Mouse (Mus musculus): ENCODE results near the gene Sncg. TPM values are rescaled to one million over a fixed set of nuclear protein-coding genes. Genes with fewer than 3 reads are reported as not detected.

Sncg gene
- polyA plus RNA-seq, 1 experiment from 2014 or later: 1.8 TPM

DNA sequence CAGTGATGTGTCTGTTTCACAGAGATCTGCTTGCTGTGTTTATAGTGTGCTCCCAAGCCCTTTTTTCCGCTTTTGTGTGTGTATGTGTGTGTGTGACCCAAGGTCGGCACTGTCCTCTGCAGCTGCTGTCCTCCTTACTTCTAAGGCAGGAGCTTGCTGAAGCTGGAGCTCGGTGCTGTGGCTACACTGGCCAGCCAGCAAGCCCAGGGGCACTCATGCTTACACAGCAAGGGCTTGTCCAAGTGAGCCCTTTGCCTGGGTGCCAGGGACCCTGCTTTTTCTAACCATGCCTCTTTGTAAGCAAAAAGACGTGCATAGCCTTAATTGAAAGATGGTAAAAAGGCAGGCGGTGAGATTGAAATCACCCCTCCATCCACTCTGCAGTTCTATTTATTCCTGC is 42.1 kb downstream of the Sncg start:
- H3K9ac ChIP-seq: no peak overlapping the region
- H3K4me1 ChIP-seq: no peaks in the 10 kb centered on the region
- no peak overlapping the region for H3K4me3 ChIP-seq
- no peaks in the 10 kb centered on the region for H3K9me3 ChIP-seq
- peaks cover 88% of the 10 kb centered on the region for H3K36me3 ChIP-seq
- no peak overlapping the region for H3K4me2 ChIP-seq
- no peak for ATAC-seq (ENCODE audit: insufficient number of reproducible peaks, insufficient read depth, low FRiP score, low TSS enrichment, low read depth)
- no peak overlapping the region for H3K27ac ChIP-seq
- 96% methylated on average over 5 of the region's 5 CpGs for WGBS
- no peaks in the 10 kb centered on the region for H3K27me3 ChIP-seq

DNA sequence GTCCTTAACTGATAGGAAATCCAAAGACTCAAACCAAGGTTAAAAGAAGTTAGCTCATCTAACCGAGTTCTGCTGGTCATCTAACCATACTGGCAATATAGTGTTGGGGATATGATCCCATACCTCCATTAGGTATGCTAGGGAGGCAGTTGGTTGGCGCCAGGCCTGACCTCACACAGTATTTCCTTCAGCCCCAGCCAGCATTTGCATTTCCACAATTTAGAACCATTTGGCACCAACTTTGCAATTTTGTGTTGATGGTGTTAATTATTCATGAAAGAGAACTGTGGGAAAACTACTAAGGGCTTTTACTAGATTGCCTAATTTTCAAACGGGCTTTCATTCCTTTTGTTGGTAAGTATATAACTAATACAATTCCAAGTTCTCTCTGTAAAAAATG is 42.7 kb downstream of the Sncg start:
- no peaks in the 10 kb centered on the region for H3K9me3 ChIP-seq
- H3K4me3 ChIP-seq: no peak overlapping the region
- H3K9ac ChIP-seq: no peak overlapping the region
- H3K4me2 ChIP-seq: no peak overlapping the region
- no peak for ATAC-seq (ENCODE audit: insufficient number of reproducible peaks, insufficient read depth, low FRiP score, low TSS enrichment, low read depth)
- H3K4me1 ChIP-seq: no peaks in the 10 kb centered on the region
- peaks cover 82% of the 10 kb centered on the region for H3K36me3 ChIP-seq
- H3K27ac ChIP-seq: no peak overlapping the region
- WGBS: 87% methylated on average over 3 of the region's 3 CpGs
- no peaks in the 10 kb centered on the region for H3K27me3 ChIP-seq

DNA sequence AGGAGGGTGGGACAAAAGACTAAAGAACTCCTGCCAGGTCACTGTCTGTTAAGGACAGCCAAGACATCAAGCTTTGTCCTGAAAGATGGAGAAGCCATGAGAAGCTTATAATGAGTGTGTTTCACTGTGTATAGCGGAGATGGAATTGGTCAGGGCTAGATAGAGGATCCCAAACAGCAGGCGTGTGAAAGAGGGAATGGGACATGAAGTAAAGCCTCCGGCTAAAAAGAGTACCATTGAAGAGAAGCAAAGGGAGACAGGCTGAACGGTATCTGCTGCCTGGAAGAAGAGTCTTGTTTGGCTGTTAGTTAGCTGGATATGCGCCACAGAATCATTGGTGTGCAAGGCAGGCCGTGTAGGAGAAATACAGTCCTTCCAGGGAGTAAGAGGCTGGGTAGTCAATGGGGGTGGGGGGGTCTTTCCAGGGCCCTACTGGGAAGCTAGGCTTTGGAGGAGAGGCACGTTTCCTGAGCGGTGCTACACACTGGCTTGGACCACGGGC is 43.9 kb downstream of the Sncg start:
- no peak for ATAC-seq (ENCODE audit: insufficient number of reproducible peaks, insufficient read depth, low FRiP score, low TSS enrichment, low read depth)
- no peak overlapping the region for H3K4me3 ChIP-seq
- no peaks in the 10 kb centered on the region for H3K4me1 ChIP-seq
- H3K36me3 ChIP-seq: peaks cover 77% of the 10 kb centered on the region
- no peaks in the 10 kb centered on the region for H3K9me3 ChIP-seq
- WGBS: 94% methylated on average over 9 of the region's 9 CpGs
- H3K27ac ChIP-seq: no peak overlapping the region
- H3K9ac ChIP-seq: no peak overlapping the region
- no peaks in the 10 kb centered on the region for H3K27me3 ChIP-seq
- H3K4me2 ChIP-seq: no peak overlapping the region

DNA sequence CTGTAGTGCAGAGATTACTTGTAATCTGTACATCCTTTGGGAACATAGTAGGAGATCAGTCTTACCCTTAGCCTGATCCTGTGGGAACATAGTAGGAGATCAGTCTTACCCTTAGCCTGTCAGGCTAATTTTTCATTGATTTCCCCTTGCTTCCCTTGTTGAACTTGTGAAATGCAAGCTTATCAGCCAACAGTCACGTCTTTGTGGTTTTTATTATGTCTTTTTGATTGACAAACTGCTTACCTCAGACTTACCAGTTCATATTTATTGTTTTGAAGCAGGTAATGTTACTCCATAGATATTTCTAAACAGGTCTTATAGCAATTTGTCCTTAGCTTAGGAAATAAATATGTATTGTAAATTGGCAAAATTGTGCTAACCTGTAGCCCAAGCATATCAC is 47.0 kb downstream of the Sncg start:
- no peaks in the 10 kb centered on the region for H3K4me1 ChIP-seq
- no peak overlapping the region for H3K4me2 ChIP-seq
- 76% methylated on average over 1 of the region's 1 CpGs for WGBS
- no peak overlapping the region for H3K9ac ChIP-seq
- H3K27ac ChIP-seq: no peak overlapping the region
- H3K9me3 ChIP-seq: no peaks in the 10 kb centered on the region
- H3K4me3 ChIP-seq: no peak overlapping the region
- ATAC-seq (ENCODE audit: insufficient number of reproducible peaks, insufficient read depth, low FRiP score, low TSS enrichment, low read depth): no peak
- H3K36me3 ChIP-seq: peaks cover 76% of the 10 kb centered on the region
- H3K27me3 ChIP-seq: no peaks in the 10 kb centered on the region

DNA sequence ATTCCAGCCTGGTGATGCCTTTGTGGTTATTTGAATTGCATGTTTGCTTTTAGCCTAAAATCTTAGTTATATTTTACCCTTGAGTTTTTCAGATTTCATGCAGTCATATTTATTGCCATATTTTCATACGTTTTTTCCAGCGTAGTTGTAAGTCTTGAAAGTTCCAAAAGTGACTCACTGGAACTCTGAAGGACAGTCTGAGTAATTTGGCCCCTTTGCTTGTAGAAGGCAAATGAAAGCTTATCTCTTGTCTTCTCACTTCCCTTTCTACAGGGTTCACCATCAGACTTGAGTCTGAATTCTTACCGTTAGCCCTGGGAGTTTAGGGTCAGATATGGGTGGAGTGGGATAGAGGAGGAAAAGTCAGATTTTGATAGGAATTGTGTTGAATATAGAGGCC is 48.0 kb downstream of the Sncg start:
- no peaks in the 10 kb centered on the region for H3K27me3 ChIP-seq
- no peak overlapping the region for H3K27ac ChIP-seq
- 92% methylated on average over 3 of the region's 3 CpGs for WGBS
- no peaks in the 10 kb centered on the region for H3K4me1 ChIP-seq
- H3K4me2 ChIP-seq: no peak overlapping the region
- no peak overlapping the region for H3K4me3 ChIP-seq
- H3K9me3 ChIP-seq: no peaks in the 10 kb centered on the region
- H3K36me3 ChIP-seq: peaks cover 69% of the 10 kb centered on the region
- no peak for ATAC-seq (ENCODE audit: insufficient number of reproducible peaks, insufficient read depth, low FRiP score, low TSS enrichment, low read depth)
- H3K9ac ChIP-seq: no peak overlapping the region

DNA sequence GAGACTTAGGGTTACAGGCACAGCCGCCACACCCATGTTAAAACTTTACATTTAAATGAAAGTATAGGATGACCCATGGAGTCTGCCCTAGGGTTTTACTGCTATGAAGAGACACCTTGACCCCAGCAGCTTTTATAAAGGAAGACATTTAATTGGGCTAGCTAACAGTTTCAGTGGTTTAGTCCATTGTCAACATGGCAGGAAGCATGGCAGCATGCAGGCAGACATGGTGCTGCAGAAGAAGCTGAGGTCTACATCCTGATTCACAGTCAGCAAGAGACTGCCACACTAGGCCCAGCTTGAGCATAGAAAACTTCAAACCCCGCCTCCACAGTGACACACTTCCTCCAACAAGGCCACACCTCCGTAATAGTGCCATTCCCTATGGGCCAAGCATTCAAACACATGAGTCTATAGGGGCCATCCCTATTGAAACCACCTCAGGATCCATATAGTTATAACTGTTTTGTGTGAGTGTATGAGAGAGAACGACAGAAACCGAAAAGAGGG is 51.0 kb downstream of the Sncg start:
- peaks cover 61% of the 10 kb centered on the region for H3K36me3 ChIP-seq
- H3K4me3 ChIP-seq: no peak overlapping the region
- H3K9ac ChIP-seq: no peak overlapping the region
- H3K27ac ChIP-seq: no peak overlapping the region
- no peak for ATAC-seq (ENCODE audit: insufficient number of reproducible peaks, insufficient read depth, low FRiP score, low TSS enrichment, low read depth)
- H3K4me2 ChIP-seq: no peak overlapping the region
- no peaks in the 10 kb centered on the region for H3K4me1 ChIP-seq
- WGBS: 93% methylated on average over 5 of the region's 5 CpGs
- no peaks in the 10 kb centered on the region for H3K9me3 ChIP-seq
- no peaks in the 10 kb centered on the region for H3K27me3 ChIP-seq

Other genes with a start within 250 kb of the Sncg start
- gene Npy4r, start 222.3 kb downstream of the Sncg start, polyA plus RNA-seq (2015; fragmentation: Nextera tagmentation; extraction: Ambion mirVana): 0.66 and 0.69 TPM in 2 replicates
- gene Gprin2, start 173.1 kb downstream of the Sncg start, polyA plus RNA-seq (2015; fragmentation: Nextera tagmentation; extraction: Ambion mirVana): 1.5 and 1.7 TPM in 2 replicates
- 0.30 and 0.66 TPM in 2 replicates for gene Syt15, start 155.2 kb downstream of the Sncg start, polyA plus RNA-seq (2015; fragmentation: Nextera tagmentation; extraction: Ambion mirVana)
- gene Shld2, start 64.3 kb downstream of the Sncg start, polyA plus RNA-seq (2015; fragmentation: Nextera tagmentation; extraction: Ambion mirVana): 15.8 and 19.4 TPM in 2 replicates
- gene Glud1, start 64.1 kb downstream of the Sncg start, polyA plus RNA-seq (2015; fragmentation: Nextera tagmentation; extraction: Ambion mirVana): 85.6 and 85.8 TPM in 2 replicates
- gene Fam25c, start 19.4 kb downstream of the Sncg start, polyA plus RNA-seq (2015; fragmentation: Nextera tagmentation; extraction: Ambion mirVana): 4.7 and 6.9 TPM in 2 replicates
- 7.4 and 7.7 TPM in 2 replicates for gene Mmrn2, start 676 bp upstream of the Sncg start, polyA plus RNA-seq (2015; fragmentation: Nextera tagmentation; extraction: Ambion mirVana)
- gene Bmpr1a, start 128.6 kb upstream of the Sncg start, polyA plus RNA-seq (2015; fragmentation: Nextera tagmentation; extraction: Ambion mirVana): 58.1 and 64.9 TPM in 2 replicates
- not detected in 2 replicates for gene 9230112D13Rik, start 148.0 kb upstream of the Sncg start, polyA plus RNA-seq (2015; fragmentation: Nextera tagmentation; extraction: Ambion mirVana)
- 0.76 and 1.5 TPM in 2 replicates for gene Ldb3, start 213.9 kb upstream of the Sncg start, polyA plus RNA-seq (2015; fragmentation: Nextera tagmentation; extraction: Ambion mirVana)
- not detected in 2 replicates for gene Opn4, start 225.4 kb upstream of the Sncg start, polyA plus RNA-seq (2015; fragmentation: Nextera tagmentation; extraction: Ambion mirVana)